In genomic region chr2:14739510-14739909, GRCm38 (mm10) we compare ENCODE assay signal across 10 mouse cellular contexts.
A peak's percentile ranks its signal among the peaks of the same experiment; 100 is the strongest.
DNase-seq lines count a peak whose midpoint lies in the region; ATAC-seq and TF ChIP-seq lines count a peak whose summit lies in the region.
"Had no signal": no experiment of that assay in that cellular context is flagged by ENCODE, and none has a peak within 500 bp of the region (broad histone marks: within the 10 kb centered on the region; RNA-seq: fewer than 3 reads in every experiment).

No protein-coding gene starts in this region.

- no peak for TF ChIP-seq CTCF in ES-Bruce4 (IDR thresholded peaks at IDR 0.05; ENCODE audit: low read depth, low read length)

- H3K4me2 ChIP-seq in midbrain, embryonic 13.5 days (replicated peaks): peak overlapping the region; percentile 26

- H3K4me3 ChIP-seq in ES-Bruce4 (ENCODE audit: low read depth, low read length): peak overlapping the region; percentile 23; the same call in 1 of the 2 replicates
- no peak overlapping the region for H3K4me3 ChIP-seq in hindbrain, embryonic 10.5 days
- H3K4me3 ChIP-seq in midbrain, embryonic 13.5 days (replicated peaks): no peak overlapping the region

- no peak for TF ChIP-seq EP300 in ES-Bruce4 (IDR thresholded peaks at IDR 0.05; ENCODE audit: insufficient read depth, low read depth, low read length)

- no peaks in the 10 kb centered on the region for H3K9me3 ChIP-seq in ES-Bruce4 (replicated peaks; ENCODE audit: control insufficient read depth, insufficient read depth, low read length, poor library complexity, severe bottlenecking)
- H3K9me3 ChIP-seq in hindbrain, embryonic 10.5 days: no peaks in the 10 kb centered on the region
- no peaks in the 10 kb centered on the region for H3K9me3 ChIP-seq in midbrain, embryonic 13.5 days

- ATAC-seq in cerebellum, adult (ENCODE audit: insufficient number of reproducible peaks, low FRiP score, low TSS enrichment): no peak
- ATAC-seq in midbrain, embryonic 13.5 days: peak; percentile 57; the same call in 1 of the 2 replicates

- H3K9ac ChIP-seq in ES-Bruce4 (ENCODE audit: low read depth, poor library complexity, severe bottlenecking): no peak overlapping the region
- no peak overlapping the region; the same call in 1 of the 2 replicates for H3K9ac ChIP-seq in midbrain, embryonic 13.5 days (replicated peaks)

- H3K36me3 ChIP-seq in ES-Bruce4 (ENCODE audit: control insufficient read depth, insufficient read depth, low read length, poor library complexity, severe bottlenecking): no peaks in the 10 kb centered on the region
- H3K36me3 ChIP-seq in hindbrain, embryonic 10.5 days: no peaks in the 10 kb centered on the region
- no peaks in the 10 kb centered on the region for H3K36me3 ChIP-seq in midbrain, embryonic 13.5 days

- WGBS in hindbrain, embryonic 10.5 days: 84% methylated on average over 15 of the region's 15 CpGs
- 76% methylated on average over 15 of the region's 15 CpGs for WGBS in midbrain, embryonic 13.5 days

- H3K27ac ChIP-seq in ES-Bruce4 (ENCODE audit: insufficient read depth, low read length): no peak overlapping the region
- H3K27ac ChIP-seq in hindbrain, embryonic 10.5 days: peak overlapping the region; percentile 66
- peak overlapping the region; percentile 19; the same call in 1 of the 2 replicates for H3K27ac ChIP-seq in midbrain, embryonic 13.5 days

- no peak for TF ChIP-seq POLR2A in ES-Bruce4 (IDR thresholded peaks at IDR 0.05; ENCODE audit: insufficient read depth, low read length)

- no peaks in the 10 kb centered on the region for H3K4me1 ChIP-seq in ES-Bruce4 (ENCODE audit: control insufficient read depth, insufficient read depth, low read length)
- H3K4me1 ChIP-seq in hindbrain, embryonic 10.5 days (replicated peaks): peaks cover 24% of the 10 kb centered on the region
- H3K4me1 ChIP-seq in midbrain, embryonic 13.5 days (replicated peaks): peaks cover 29% of the 10 kb centered on the region

- no peaks in the 10 kb centered on the region for H3K27me3 ChIP-seq in ES-Bruce4 (ENCODE audit: control insufficient read depth, insufficient read depth, low read length, poor library complexity, severe bottlenecking)
- H3K27me3 ChIP-seq in hindbrain, embryonic 10.5 days (ENCODE audit: insufficient read depth, poor library complexity, severe bottlenecking): no peaks in the 10 kb centered on the region
- H3K27me3 ChIP-seq in midbrain, embryonic 13.5 days: no peaks in the 10 kb centered on the region

- DNase-seq in cerebellum, adult 11-12 months: peak; percentile 6
- DNase-seq in hindbrain, embryonic 10.5 days (ENCODE audit: low spot score): no peak
- DNase-seq in urinary bladder, postnatal 25 days (ENCODE audit: low spot score): no peak
- DNase-seq in heart, adult 18-20 months: no peak
- DNase-seq in liver: no peak
- DNase-seq: gastrocnemius, adult 2 months; spleen, adult 18-20 months had no signal
